Mouse (Mus musculus) spleen, adult 18-20 months (tissue): ENCODE measurements around the gene Pkp4.
"Not testable (repeated sequence)": the region's sequence is repeated elsewhere in the genome, so short reads cannot be mapped to it uniquely, and the experiment has no call there.

Source experiments
- DNase-seq, 2 experiments: peaks; one replicate each; pipeline ENCODE4 v3.0.0; 2022; ENCODE audit warnings: mixed read lengths in 2 of 2

Gene Pkp4

DNA sequence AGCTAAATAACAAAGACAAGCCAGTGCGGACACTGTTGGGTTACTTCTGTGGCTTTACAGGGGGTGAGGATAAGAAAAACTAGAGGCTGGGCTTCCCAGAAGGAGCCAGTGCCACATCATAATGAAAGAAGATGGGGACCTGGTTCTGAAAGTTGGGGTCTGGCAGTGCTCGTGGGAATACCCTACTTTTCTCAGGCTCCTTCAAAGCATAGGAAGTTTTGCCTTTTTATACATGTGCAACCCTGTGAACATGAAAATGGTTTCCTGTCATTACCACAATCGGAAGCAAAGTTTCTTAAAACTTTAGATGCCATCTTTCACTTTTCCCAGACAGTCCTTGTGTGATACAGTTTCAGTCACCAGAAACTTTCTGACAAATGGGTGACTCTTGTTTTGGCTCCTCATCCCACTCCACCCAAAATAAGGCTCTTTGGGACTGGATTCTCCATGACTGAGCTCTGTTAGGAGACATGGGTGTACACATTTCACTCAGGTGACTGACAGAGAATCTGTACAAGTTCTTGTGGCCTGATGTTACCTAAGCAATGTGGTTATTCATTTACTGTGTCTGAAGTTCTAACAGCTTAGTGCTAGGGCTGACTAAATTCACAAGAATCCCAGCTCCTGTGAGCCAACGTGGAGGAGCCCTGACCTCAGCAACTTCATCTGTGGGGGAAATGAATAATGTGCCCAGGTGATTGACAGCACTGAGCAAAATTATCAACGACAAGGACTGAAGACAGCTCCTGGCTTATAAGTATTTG, 179.3 kb downstream of the Pkp4 start:
- DNase-seq, result no peak

GRCm38 (mm10) chr2:59340878-59341277, 180.2 kb downstream of the Pkp4 start:
- no peak for DNase-seq

GRCm38 (mm10) chr2:59342591-59343210, 182.1 kb downstream of the Pkp4 start:
- no peak for DNase-seq

DNA sequence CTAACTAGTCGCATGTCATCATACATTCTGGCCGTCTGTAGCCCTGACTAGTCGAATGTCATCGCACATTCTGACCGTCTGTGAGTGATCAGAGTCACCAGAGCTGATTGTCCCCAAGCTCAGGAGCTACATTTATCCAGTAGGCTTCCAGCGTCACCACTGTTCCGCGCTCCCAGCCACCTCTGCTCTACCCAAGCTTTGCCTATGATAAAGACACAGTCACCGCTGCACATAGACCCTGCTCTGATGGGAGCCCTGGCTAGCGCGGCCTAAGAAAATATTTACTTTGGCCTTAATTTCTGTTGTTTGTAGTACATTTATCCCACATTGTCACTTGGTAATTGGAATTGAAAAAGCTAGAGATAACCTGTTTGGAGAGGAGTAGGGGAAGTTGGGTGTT, 183.2 kb downstream of the Pkp4 start:
- no peak for DNase-seq

GRCm38 (mm10) chr2:59344699-59345098, 184.0 kb downstream of the Pkp4 start:
- no peak for DNase-seq

DNA sequence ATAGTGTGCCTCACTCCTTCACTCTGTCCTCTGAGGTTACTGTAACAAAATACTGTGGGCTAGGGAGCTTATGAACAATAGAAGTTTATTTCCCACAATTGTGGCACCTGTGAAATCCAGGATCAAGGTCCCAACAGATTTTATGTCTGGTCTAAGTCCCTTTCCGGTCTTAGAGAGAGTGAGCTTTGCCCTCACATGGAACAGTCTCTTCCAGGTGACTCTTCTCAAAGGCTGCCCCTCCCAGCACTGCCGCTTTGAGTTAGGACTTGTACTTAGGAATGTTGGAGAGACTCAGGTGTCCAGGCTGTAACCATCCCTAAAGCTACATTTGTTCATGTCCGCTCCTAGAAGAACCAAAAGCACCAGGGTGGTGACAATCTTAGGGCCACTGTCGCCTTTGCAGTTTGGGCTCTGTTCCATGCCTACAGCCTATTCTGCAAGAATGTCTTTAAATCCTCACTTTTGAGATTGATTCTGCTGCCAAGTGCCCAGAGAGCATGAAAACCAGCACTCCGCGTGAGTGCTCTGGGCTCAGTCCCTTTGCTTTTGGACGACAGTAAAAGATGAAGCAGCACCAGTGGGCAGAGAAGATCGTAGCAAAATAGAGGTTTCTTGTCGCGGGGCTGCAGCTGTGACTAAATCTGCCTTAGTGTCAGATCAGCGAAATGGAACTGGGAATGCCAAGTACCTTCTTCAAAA, 184.6 kb downstream of the Pkp4 start:
- DNase-seq, result no peak

DNA sequence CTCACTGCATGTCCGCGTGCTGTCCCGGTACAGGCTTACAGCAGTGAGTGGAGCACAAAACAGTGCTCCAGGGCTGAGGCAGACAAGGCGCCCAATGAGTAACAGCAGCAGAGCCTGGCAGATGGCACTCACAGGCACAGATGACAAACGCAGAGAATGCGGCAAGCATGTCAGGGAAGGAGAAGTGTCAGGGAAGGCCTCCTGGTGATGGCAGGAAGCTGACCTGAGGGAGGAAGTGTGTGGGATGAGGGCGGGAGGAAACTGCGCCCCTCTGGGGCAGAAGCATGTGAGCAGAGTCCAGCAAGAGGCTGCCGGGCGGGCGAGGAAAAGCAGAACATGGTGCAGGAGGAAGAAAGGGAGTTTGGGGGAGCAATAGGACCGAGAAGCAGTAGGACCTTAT, 185.8 kb downstream of the Pkp4 start:
- DNase-seq, result no peak

GRCm38 (mm10) chr2:59348585-59348984, 187.9 kb downstream of the Pkp4 start:
- no peak for DNase-seq

- DNase-seq, result no peak
Observed at GRCm38 (mm10) chr2:59350094-59350493, 189.4 kb downstream of the Pkp4 start.

GRCm38 (mm10) chr2:59351303-59352099, 190.9 kb downstream of the Pkp4 start:
- no peak for DNase-seq

GRCm38 (mm10) chr2:59353821-59354220, 193.2 kb downstream of the Pkp4 start:
- DNase-seq, result no peak

- DNase-seq, result no peak
Observed at GRCm38 (mm10) chr2:59355531-59356289, 195.1 kb downstream of the Pkp4 start.

GRCm38 (mm10) chr2:59359760-59360342, 199.2 kb downstream of the Pkp4 start:
- no peak for DNase-seq

GRCm38 (mm10) chr2:59361350-59361780, 200.7 kb downstream of the Pkp4 start:
- no peak for DNase-seq

GRCm38 (mm10) chr2:59364156-59364842, 203.6 kb downstream of the Pkp4 start:
- no peak for DNase-seq

DNA sequence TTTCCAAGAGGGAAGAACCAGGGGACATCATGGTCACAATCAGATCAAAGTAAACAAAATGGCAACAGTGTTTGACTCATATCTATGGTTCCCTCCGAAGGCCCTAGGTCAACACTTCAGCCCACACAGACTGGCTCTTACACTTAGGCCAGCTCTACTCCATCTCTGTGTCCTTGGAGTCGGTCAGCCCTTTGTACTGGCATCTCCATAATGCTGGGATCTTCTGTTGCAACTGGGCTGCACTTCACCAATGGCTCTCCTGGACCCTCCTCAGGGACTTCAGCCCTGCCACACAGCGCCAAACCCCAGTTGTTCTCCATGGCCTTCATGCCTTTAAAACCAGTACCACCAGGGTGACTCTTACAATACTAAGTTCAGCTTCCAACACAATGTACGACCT, 206.5 kb downstream of the Pkp4 start:
- no peak for DNase-seq

GRCm38 (mm10) chr2:59373113-59373512, 212.5 kb downstream of the Pkp4 start:
- DNase-seq, result no peak

GRCm38 (mm10) chr2:59378096-59378495, 217.4 kb downstream of the Pkp4 start:
- no peak for DNase-seq

DNA sequence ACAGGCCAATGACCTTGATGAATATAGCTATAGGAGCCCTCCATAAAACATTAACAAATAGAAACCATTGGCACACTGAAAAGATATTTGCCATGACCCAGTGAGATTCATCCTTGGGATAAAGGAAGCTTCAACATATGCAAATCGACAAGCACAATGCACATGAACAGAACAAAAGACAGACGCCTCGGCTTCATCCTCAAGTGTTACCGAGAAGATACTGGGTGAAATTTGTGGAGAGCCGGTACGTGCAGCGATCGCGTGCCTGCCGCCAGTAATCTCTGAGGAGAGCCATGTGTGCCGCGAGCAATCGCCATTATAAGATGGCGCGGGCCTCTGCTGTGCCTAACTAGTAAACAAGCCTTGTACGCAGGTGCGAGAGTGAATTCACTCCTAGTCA, 218.2 kb downstream of the Pkp4 start:
- not testable (repeated sequence) for DNase-seq

GRCm38 (mm10) chr2:59383231-59383630, 222.6 kb downstream of the Pkp4 start:
- no peak for DNase-seq
